Mouse (Mus musculus) forebrain, embryonic 15.5 days (tissue): Measurements from ENCODE around the gene St8sia4. TPM values are rescaled to one million over a fixed set of nuclear protein-coding genes. Genes with fewer than 3 reads are reported as not detected.

Experiments
- ATAC-seq: fragments of 200-750 bp; cut with Nextera tagmentation; replicated peaks from 2 replicates; pipeline ENCODE4 v1.8.0; 2017; ENCODE audit warnings: mild to moderate bottlenecking, moderate TSS enrichment, moderate library complexity
- H3K27ac ChIP-seq: fragments of 300-500 bp; sonication (generic); replicated peaks from 2 replicates; pipeline ENCODE4 v1.5.1; 2015; ENCODE audit warnings: mild to moderate bottlenecking, inconsistent platforms
- H3K27me3 ChIP-seq: fragments of 300-500 bp; sonication (generic); 2 replicates; pipeline ENCODE4 v1.6.1; 2015; ENCODE audit warnings: inconsistent platforms
- H3K36me3 ChIP-seq: fragments of 300-500 bp; sonication (generic); 2 replicates; pipeline ENCODE4 v1.6.1; 2015; ENCODE audit warnings: mild to moderate bottlenecking, inconsistent platforms
- H3K4me1 ChIP-seq: fragments of 300-500 bp; sonication (generic); 2 replicates; pipeline ENCODE4 v1.6.1; 2015; ENCODE audit warnings: inconsistent platforms
- H3K4me2 ChIP-seq: fragments of 300-500 bp; sonication (generic); replicated peaks from 2 replicates; pipeline ENCODE4 v1.6.1; 2015; ENCODE audit warnings: mild to moderate bottlenecking, inconsistent platforms
- H3K4me3 ChIP-seq: fragments of 300-500 bp; sonication (generic); 2 replicates; pipeline ENCODE4 v1.5.1; 2015; ENCODE audit warnings: mild to moderate bottlenecking, inconsistent platforms
- H3K9ac ChIP-seq: fragments of 300-500 bp; sonication (generic); replicated peaks from 2 replicates; pipeline ENCODE4 v1.6.1; 2015; ENCODE audit warnings: mild to moderate bottlenecking, inconsistent platforms
- H3K9me3 ChIP-seq: fragments of 300-500 bp; sonication (generic); 2 replicates; pipeline ENCODE4 v1.6.1; 2016; ENCODE audit warnings: inconsistent platforms
- WGBS: fragments of 180-500 bp; shearing (Covaris S2); methylation state at CpG from one replicate; pipeline ENCODE4 v1.1.7; 2015; ENCODE audit warnings: mixed read lengths; 5-methylcytosine and 5-hydroxymethylcytosine counted together
- polyA plus RNA-seq: library from polyadenylated mRNA; unstranded; fragments of >200 nt; fragmentation: Nextera tagmentation; extraction: Ambion mirVana; gene quantifications from 2 replicates; pipeline ENCODE4 v1.2.1, GENCODE M21; 2015

Gene St8sia4
- 32.0 and 34.1 TPM in 2 replicates for polyA plus RNA-seq

GRCm38 (mm10) chr1:95667435-95668252 lies at the start of gene St8sia4:
Gene St8sia4 (minus strand): TSS chr1:95667571.
- no peaks in the 10 kb centered on the region for H3K36me3 ChIP-seq
- peak within 1 kb of the TSS; percentile 92 for H3K4me2 ChIP-seq
- ATAC-seq, result peak; percentile 98
- H3K27me3 ChIP-seq, result no peaks in the 10 kb centered on the region
- H3K4me3 ChIP-seq, result peak within 1 kb of the TSS; percentile 90
- peak within 1 kb of the TSS; percentile 93 for H3K27ac ChIP-seq
- WGBS, result under 1% methylated on average over 52 of the region's 52 CpGs
- peaks cover 22% of the 10 kb centered on the region for H3K4me1 ChIP-seq
- no peaks in the 10 kb centered on the region for H3K9me3 ChIP-seq
- peak within 1 kb of the TSS; percentile 89 for H3K9ac ChIP-seq

GRCm38 (mm10) chr1:95709181-95709580 lies 41.8 kb upstream of the St8sia4 start:
- H3K4me3 ChIP-seq, result no peak overlapping the region
- 89% methylated on average over 3 of the region's 3 CpGs for WGBS
- no peak overlapping the region for H3K9ac ChIP-seq
- no peaks in the 10 kb centered on the region for H3K36me3 ChIP-seq
- no peaks in the 10 kb centered on the region for H3K4me1 ChIP-seq
- H3K9me3 ChIP-seq, result no peaks in the 10 kb centered on the region
- ATAC-seq, result no peak
- H3K27ac ChIP-seq, result no peak overlapping the region
- H3K4me2 ChIP-seq, result no peak overlapping the region
- H3K27me3 ChIP-seq, result no peaks in the 10 kb centered on the region

- no peaks in the 10 kb centered on the region for H3K4me1 ChIP-seq
- H3K9ac ChIP-seq, result no peak overlapping the region
- no peaks in the 10 kb centered on the region for H3K36me3 ChIP-seq
- ATAC-seq, result no peak
- H3K4me2 ChIP-seq, result no peak overlapping the region
- no peak overlapping the region for H3K27ac ChIP-seq
- no peak overlapping the region for H3K4me3 ChIP-seq
- H3K9me3 ChIP-seq, result no peaks in the 10 kb centered on the region
- H3K27me3 ChIP-seq, result no peaks in the 10 kb centered on the region
These were observed 32.5 kb upstream of the St8sia4 start for GRCm38 (mm10) chr1:95699903-95700302.

- H3K4me1 ChIP-seq, result no peaks in the 10 kb centered on the region
- H3K4me3 ChIP-seq, result no peak overlapping the region
- no peaks in the 10 kb centered on the region for H3K36me3 ChIP-seq
- WGBS, result 91% methylated on average over 3 of the region's 3 CpGs
- no peak overlapping the region for H3K27ac ChIP-seq
- no peak overlapping the region for H3K4me2 ChIP-seq
- H3K27me3 ChIP-seq, result no peaks in the 10 kb centered on the region
- ATAC-seq, result no peak
- no peak overlapping the region for H3K9ac ChIP-seq
- no peaks in the 10 kb centered on the region for H3K9me3 ChIP-seq
These were observed 6.7 kb upstream of the St8sia4 start for GRCm38 (mm10) chr1:95674052-95674451.

- Histone ChIP-seq H3K4me2 (peak overlapping the region; percentile 92), H3K4me1 (peaks cover 17% of the 10 kb centered on the region), H3K9me3 (no peaks in the 10 kb centered on the region), H3K27me3 (no peaks in the 10 kb centered on the region), H3K27ac (peak overlapping the region; percentile 93), H3K36me3 (no peaks in the 10 kb centered on the region), H3K4me3 (peak overlapping the region; percentile 90), H3K9ac (peak overlapping the region; percentile 89)
- 3% methylated on average over 6 of the region's 6 CpGs for WGBS
- ATAC-seq, result no peak
These were observed 958 bp upstream of the St8sia4 start for GRCm38 (mm10) chr1:95668253-95668805.

GRCm38 (mm10) chr1:95666541-95667320 lies 640 bp downstream of the St8sia4 start:
- 0% methylated on average over 14 of the region's 14 CpGs for WGBS
- ATAC-seq, result peak; percentile 12

GRCm38 (mm10) chr1:95665951-95666484 lies 1.4 kb downstream of the St8sia4 start:
- Histone ChIP-seq H3K4me3 (peak overlapping the region; percentile 90), H3K4me1 (peaks cover 25% of the 10 kb centered on the region), H3K27me3 (no peaks in the 10 kb centered on the region), H3K4me2 (peak overlapping the region; percentile 92), H3K36me3 (no peaks in the 10 kb centered on the region), H3K9me3 (no peaks in the 10 kb centered on the region), H3K27ac (peak overlapping the region; percentile 93), H3K9ac (peak overlapping the region; percentile 89)
- WGBS, result 1% methylated on average over 17 of the region's 17 CpGs
- ATAC-seq, result no peak

More at GRCm38 (mm10) chr1:95666541-95667320, 640 bp downstream of the St8sia4 start:
- no peaks in the 10 kb centered on the region for H3K27me3 ChIP-seq
- H3K27ac ChIP-seq, result peak overlapping the region; percentile 93
- no peaks in the 10 kb centered on the region for H3K36me3 ChIP-seq
- H3K4me3 ChIP-seq, result peak overlapping the region; percentile 90
- H3K9ac ChIP-seq, result peak overlapping the region; percentile 89
- peak overlapping the region; percentile 92 for H3K4me2 ChIP-seq
- H3K9me3 ChIP-seq, result no peaks in the 10 kb centered on the region
- peaks cover 22% of the 10 kb centered on the region for H3K4me1 ChIP-seq

GRCm38 (mm10) chr1:95664969-95665702 lies 2.2 kb downstream of the St8sia4 start:
- Histone ChIP-seq H3K4me2 (peak overlapping the region; percentile 92), H3K36me3 (no peaks in the 10 kb centered on the region), H3K27ac (peak overlapping the region; percentile 93), H3K4me1 (peaks cover 25% of the 10 kb centered on the region), H3K9ac (peak overlapping the region; percentile 89), H3K27me3 (no peaks in the 10 kb centered on the region), H3K4me3 (peak overlapping the region; percentile 90), H3K9me3 (no peaks in the 10 kb centered on the region)
- ATAC-seq, result peak; percentile 53
- 8% methylated on average over 22 of the region's 22 CpGs for WGBS

- Histone ChIP-seq H3K4me2 (peak overlapping the region; percentile 92), H3K9ac (peak overlapping the region; percentile 89), H3K4me1 (peaks cover 25% of the 10 kb centered on the region), H3K27ac (peak overlapping the region; percentile 93), H3K27me3 (no peaks in the 10 kb centered on the region), H3K4me3 (peak overlapping the region; percentile 90), H3K36me3 (no peaks in the 10 kb centered on the region), H3K9me3 (no peaks in the 10 kb centered on the region)
- 21% methylated on average over 4 of the region's 4 CpGs for WGBS
- ATAC-seq, result peak; percentile 49
These were observed 3.0 kb downstream of the St8sia4 start for GRCm38 (mm10) chr1:95664321-95664825.

- no peaks in the 10 kb centered on the region for H3K27me3 ChIP-seq
- no peak overlapping the region for H3K27ac ChIP-seq
- WGBS, result 86% methylated on average over 5 of the region's 5 CpGs
- H3K9ac ChIP-seq, result no peak overlapping the region
- H3K36me3 ChIP-seq, result peaks cover 15% of the 10 kb centered on the region; the same call in 1 of the 2 replicates
- 0 out of 2 replicates have a peak, but pooled peaks cover 3% of the 10 kb centered on the region for H3K4me1 ChIP-seq
- no peak for ATAC-seq
- H3K9me3 ChIP-seq, result no peaks in the 10 kb centered on the region
- no peak overlapping the region for H3K4me3 ChIP-seq
- H3K4me2 ChIP-seq, result no peak overlapping the region
These were observed 10.2 kb downstream of the St8sia4 start for GRCm38 (mm10) chr1:95657051-95657668.

- no peak overlapping the region for H3K27ac ChIP-seq
- H3K9ac ChIP-seq, result no peak overlapping the region
- ATAC-seq, result no peak
- H3K4me2 ChIP-seq, result no peak overlapping the region
- 74% methylated on average over 9 of the region's 9 CpGs for WGBS
- no peaks in the 10 kb centered on the region for H3K27me3 ChIP-seq
- H3K36me3 ChIP-seq, result peaks cover 18% of the 10 kb centered on the region; the same call in 1 of the 2 replicates
- no peaks in the 10 kb centered on the region for H3K4me1 ChIP-seq
- H3K4me3 ChIP-seq, result no peak overlapping the region
- H3K9me3 ChIP-seq, result no peaks in the 10 kb centered on the region
These were observed 11.8 kb downstream of the St8sia4 start for GRCm38 (mm10) chr1:95655564-95655963.
